Mouse (Mus musculus): ENCODE data around the gene Lamtor2.
"Not testable (repeated sequence)": the region's sequence is repeated elsewhere in the genome, so short reads cannot be mapped to it uniquely, and the experiment has no call there.

Gene Lamtor2
- long read RNA-seq, experiment 1, transcript Lamtor2-202 (4 exons, 568 nt): minor isoform, 7 of 105 reads
- long read RNA-seq, experiment 1, transcript Lamtor2-201 (4 exons, 668 nt): major isoform, 92 of 105 reads
- long read RNA-seq, experiment 1, partial matches to known transcripts: 1 of 105 reads
- long read RNA-seq, experiment 1, other reads (novel, unspliced or antisense): 2 of 105 reads
- long read RNA-seq, experiment 2, transcript Lamtor2-201 (4 exons, 668 nt): major isoform, 119 of 143 reads
- long read RNA-seq, experiment 2, transcript Lamtor2-203 (2 exons, 567 nt): minor isoform, 6 of 143 reads
- long read RNA-seq, experiment 2, transcript Lamtor2-202 (4 exons, 568 nt): minor isoform, 8 of 143 reads
- long read RNA-seq, experiment 2, partial matches to known transcripts: 2 of 143 reads
- long read RNA-seq, experiment 2, other reads (novel, unspliced or antisense): 8 of 143 reads

DNA sequence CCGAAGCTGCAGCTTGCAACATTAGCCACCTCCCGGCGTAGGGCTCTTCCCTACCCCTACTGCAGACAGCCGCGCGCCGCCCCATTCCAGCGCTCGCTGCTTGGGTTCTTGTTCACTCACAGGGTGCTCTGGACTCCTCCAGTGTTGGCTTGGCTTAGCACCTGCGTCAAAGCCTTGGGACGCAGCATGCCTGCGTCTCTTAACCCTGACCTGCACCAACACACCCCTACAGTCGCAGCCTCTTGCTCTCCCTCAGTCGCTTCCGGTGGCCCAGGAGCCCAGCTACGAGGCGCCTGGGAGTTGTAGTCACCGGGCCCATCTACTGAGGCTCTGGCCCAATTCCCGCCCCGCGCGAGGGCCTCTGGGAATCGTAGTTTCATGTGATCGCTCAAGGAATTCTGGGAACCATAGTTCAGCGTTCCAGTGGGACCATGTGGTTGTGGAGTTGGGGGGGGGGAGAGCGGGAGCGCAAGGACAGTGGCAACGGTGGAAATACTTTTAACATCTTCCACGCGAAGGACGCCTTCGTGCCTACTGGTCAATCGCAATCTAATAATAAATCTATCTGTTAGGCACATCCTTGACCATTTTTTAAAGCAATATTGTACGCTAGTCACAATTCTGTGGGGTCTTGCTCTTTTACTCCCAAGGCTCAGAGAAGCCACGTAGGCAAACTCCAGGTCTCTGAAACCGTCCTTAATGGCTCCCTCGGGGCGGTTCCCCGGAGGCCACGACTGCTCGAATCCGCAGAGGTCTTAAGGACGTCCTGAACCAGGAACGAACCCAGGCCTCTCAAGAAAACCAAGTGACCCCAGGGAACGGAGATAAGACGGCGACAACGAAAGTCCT, at the start of gene Lamtor2:
Lamtor2 (minus strand) TSS at position 399 of the 849 bp plus-strand sequence.
- intact Hi-C loops (cut with DNase I): no loop called here

DNA sequence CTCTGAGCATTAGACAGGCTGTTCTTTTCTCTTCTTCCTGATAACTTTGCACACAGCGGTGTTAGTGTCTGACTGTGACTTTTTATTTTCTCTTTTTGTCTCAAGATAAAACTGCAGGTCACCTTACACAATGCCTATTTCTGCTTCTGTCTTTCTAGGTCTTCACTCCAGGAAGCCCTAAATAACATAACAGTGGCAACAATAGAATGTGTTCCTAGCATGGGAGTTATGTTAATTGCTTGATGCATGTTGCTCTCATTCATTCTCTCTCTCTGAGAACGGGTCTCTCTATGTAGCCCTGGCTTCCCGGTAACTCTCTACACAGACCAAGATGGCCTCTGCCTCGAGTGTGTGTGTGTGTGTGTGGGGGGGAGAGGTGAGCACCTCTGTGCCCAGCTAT, 49.6 kb upstream of the Lamtor2 start:
- intact Hi-C loops (cut with DNase I): loop anchor here (5.0 kb wide), 1 partner anchor 60 kb away; no protein-coding TSS in a partner anchor

DNA sequence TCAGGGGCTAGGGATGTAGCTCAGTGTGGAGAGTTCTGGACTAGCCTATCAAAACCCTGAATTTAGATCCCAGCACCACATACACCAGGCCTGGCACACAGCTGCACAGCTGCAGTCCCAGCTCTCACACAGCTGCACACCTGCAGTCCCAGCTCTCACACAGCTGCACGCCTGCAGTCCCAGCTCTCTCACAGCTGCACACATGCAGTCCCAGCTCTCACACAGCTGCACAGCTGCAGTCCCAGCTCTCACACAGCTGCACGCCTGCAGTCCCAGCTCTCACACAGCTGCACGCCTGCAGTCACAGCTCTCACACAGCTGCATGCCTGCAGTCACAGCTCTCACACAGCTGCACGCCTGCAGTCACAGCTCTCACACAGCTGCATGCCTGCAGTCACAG, 43.7 kb upstream of the Lamtor2 start:
- intact Hi-C loops (cut with DNase I): loop anchor here (10.0 kb wide), 1 partner anchor 148 kb away; no protein-coding TSS in a partner anchor

DNA sequence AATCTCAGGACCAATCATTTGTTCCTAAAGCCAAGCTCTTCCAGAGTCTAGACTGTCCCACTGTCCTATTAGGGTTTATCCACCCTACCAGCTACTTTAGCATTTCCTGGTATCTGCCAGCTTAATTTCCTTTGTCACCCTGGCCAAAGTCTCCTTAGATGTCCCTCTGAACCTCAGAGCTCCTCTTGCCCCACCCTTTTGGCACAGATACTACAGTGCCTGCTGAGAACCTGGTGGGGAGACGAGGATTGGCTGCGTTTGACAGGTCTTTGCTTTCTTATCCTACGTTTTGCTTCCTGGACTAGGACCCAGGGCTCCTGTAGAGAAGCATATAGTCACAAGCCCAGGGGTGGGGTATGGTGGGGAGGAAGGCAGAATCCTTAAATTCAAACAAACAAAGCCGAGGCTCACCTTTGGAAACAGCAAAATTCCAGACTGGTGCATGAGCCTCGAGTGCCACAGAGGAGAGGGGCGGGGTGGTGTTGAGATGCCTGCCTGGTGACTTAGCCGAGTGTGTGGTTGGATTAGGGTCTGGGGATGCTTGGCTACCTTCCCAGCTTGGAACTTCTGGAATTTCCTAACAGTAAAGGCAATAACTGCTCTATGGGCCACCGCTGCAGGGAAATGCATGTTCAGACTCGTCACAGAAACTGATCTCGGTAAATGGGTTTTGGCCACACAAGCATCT, 41.2 kb upstream of the Lamtor2 start:
- intact Hi-C loops (cut with DNase I): loop anchor here (10.0 kb wide), 1 partner anchor 151 kb away; no protein-coding TSS in a partner anchor

DNA sequence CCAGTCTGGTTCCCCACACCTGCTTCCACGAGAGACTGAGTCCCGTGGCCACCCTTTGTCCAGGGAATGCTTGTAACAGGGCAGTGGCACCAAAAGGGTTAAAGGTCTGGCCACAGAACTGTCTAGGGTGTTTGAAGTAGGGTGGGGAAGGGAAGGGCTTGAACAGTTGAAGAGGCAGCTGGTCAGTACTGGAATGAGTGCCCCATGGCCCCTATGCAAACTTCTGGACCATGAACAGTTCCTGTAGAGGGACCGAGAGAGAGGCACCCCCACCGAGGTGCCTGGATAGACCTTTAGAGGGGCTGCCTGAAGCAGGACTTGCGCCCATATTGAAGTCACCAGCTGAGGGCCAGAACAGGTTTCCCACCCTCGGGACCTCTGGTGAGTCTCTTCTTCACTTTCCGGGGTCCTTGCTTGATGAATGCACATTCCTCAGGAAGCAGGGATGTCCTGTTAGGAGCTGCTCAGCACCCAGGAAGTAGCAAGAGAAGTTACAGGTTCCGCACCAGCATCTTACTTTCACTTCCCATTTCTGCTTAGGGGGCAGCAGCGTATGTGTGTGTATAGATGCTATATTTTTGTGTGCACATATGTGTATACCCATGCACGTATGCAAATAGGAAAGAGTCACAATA, 40.2 kb upstream of the Lamtor2 start:
- intact Hi-C loops (cut with DNase I): loop anchor here (10.0 kb wide), 1 partner anchor 152 kb away; no protein-coding TSS in a partner anchor

DNA sequence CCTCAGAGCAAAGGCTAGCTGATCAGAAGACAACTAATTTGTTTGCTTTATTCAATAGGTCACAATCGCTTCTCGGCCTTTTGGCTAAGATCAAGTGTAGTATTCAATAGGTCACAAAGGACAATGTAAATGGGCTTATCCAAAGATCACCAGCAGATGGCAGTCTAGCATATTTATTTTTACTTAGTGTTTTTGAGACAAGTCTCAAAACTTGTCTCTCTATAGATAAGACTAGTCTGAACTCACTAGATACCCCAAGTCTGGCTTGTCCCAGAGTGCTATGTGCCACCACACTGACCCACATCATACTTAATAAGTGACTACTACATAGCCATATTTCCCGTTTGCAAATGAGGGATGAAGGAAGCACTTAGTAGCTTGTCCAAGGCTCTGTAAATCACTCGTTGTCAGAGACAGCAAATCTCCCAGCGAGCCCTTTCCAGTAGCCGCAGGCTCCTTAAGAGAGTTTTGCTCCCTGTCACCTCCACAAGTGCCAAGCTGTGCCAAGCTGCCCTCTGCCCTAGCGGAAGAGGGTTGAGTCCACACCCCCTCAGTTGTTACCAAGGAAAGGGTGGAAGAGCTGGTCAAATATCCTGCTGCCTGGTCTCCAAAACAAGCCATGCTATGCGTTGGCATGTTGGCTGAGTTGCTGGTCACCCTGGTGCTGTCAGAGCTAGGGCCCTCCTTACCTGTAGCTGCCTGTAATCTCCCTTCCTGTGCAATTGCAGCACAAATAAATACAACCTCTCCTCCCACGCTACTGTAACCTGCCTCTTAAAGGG, 39.3 kb upstream of the Lamtor2 start:
- intact Hi-C loops (cut with DNase I): loop anchor here (10.0 kb wide), 1 partner anchor 153 kb away; no protein-coding TSS in a partner anchor

DNA sequence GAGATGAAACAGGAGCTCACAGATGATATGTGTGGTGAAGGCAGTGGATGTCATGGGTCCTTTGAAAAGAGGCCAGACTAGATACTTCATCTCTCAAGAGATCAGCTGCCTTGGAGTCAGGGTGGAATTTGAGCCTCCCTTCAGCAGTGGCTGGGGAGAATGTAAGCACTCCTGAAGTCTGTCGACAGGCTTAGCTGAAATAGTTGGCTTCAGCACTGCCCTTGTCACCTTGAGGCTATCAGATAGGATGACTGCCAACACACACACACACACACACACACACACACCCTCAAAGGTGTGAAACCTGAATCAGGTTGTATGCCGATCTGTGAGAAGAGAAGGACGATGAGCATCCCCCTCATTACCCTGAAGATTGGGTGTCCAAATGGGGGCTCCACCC, 38.2 kb upstream of the Lamtor2 start:
- intact Hi-C loops (cut with DNase I): loop anchor here (10.0 kb wide), 1 partner anchor 154 kb away; no protein-coding TSS in a partner anchor

DNA sequence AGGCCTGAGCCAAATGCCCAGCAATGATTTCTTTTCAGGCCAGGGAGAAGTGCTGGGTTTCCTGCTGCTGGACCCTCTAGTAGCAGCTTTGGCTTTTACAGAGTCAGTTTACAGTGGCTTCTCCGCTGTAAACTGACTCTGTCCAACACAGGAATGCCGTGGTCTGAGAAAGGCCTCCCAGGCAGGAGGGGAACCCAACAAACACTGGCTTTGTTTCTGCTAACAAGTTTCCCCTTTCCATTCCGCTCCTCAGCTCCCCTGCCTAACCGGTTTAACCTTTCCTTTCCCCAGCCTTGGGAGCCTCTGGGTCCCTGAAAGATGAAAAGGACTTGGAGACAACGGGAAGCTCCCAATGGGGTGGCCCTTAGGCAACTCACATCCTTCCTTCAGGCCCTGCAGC, 37.4 kb upstream of the Lamtor2 start:
- intact Hi-C loops (cut with DNase I): loop anchor here (10.0 kb wide), 1 partner anchor 155 kb away; no protein-coding TSS in a partner anchor

DNA sequence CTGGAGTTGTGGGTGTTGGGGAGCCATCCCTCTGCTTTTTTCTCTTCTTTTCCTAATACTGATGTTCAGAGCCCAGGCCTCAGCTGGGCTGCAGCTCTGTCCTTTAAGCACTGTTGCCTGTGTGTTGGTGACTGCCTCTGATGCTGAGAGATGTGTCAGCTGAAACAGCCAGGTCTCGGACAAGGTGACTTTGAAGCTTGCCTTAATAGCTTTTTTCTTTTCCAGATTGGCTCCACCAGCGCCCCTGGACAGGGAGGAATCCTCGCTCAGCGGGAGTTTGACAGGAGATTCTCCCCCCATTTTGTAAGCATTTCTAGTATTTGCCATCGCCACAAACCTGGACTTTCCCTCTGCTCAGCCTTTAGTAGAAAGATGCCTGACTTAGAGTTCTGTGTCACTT, 33.8 kb upstream of the Lamtor2 start:
- intact Hi-C loops (cut with DNase I): no loop called here

DNA sequence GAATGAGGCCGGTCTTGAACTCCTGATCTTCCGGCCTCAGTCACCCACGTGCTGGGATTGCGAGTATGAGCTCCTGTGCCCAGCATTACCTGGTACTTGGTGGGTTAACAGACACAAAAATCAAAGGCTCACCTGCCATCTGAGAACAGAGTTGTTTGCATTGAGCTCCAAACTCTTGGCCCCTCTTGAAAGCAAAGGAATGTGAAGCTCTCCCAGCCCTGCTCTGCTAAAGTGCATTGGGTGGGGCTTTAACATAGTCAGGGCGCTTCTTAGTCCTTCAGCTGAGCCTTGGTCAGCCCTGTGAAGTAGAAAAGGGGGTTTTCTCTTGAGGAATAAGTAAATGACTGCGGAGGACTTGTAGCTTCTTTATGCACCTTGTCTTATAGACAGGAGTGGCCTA, 32.9 kb upstream of the Lamtor2 start:
- intact Hi-C loops (cut with DNase I): no loop called here

DNA sequence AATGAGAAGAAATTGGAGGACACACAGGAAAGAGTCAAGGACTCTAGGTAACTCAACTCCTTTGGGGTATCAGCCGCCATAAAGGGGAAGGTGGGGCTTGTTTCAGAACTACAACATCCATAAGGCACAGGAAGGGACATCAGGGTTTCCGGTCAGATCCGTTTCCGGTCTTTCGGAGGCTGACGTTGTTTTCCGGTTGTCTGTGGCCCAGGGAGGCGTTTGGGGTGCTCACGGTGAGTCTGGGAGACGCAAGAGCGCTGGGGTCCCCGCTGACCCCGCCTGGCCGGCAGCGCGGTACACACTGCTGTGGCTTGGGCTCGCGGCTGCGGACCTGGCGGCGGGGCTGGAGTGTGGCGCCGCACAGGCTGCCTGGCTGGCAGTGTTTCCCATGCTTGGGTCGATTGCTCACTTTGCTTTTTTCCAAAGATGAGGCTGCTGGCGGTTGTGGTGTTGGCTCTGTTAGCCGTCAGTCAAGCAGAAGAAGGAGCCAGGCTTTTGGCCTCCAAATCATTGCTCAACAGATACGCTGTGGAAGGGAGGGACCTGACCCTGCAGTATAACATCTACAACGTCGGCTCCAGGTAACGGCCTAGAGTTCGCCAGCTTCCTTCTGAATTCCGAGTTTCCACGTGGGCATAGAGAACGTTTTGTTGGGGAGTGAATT, 26.7 kb upstream of the Lamtor2 start:
- intact Hi-C loops (cut with DNase I): no loop called here

DNA sequence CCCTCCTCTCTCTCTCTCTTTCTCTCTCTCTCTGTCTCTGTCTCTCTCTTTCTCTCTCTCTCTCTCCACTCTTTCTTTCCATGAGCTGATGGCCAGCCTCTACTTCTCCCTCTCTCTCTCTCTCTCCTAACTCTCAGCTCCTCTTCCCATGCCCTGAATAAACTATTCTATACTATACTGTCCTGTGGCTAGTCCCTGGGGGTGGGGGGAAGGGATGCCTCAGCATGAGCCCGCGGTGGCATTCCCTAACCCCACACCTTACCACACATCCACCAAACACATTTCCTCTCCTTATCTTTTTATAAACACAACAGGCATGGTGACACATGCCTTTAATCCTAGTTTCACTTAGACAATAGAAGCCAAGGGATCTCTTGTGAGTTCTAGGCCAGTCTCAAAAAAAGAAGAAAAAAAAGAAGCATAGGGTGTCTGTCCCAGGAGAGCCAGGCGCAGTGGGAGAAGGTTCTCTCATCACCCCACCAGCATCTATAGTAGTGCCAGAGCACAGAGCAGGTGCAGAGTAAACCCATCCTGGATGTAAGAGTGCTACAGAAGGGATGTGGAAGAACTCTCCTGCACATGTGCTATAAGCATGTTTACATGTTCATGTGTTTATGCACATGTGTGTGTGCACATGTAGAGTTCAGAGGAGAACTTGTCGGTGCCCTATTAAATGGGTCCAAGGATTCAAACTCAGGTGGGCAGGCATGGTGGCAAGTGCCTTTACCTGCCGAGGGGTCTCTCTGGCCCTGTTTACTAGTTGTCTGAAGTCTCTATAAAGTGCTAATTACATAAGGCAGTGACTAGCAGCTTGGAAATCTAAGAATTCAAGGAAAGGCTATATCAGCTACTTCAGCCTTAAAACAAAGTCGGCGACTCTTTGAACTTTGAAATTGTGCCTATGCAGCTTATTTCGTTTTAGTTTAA, 25.9 kb upstream of the Lamtor2 start:
- intact Hi-C loops (cut with DNase I): no loop called here

DNA sequence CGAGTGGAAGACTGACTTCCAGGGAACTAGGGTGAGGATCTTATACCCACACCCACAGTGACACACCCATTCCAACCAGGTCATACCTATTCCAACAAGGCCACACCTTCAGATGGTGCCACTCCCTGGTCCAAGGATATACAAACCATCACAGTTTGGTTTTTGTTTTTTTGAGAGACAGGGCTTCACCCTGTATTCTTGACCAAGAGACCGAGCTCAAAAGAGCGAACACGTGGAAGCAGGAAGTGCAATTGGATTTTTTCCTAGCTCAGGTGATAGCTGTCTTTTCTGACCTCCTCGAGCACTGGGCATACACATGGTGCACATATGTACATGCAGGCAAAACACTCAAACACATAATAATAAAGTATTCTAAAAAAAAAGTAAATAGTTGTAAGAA, 25.0 kb upstream of the Lamtor2 start:
- intact Hi-C loops (cut with DNase I): not testable (repeated sequence)

DNA sequence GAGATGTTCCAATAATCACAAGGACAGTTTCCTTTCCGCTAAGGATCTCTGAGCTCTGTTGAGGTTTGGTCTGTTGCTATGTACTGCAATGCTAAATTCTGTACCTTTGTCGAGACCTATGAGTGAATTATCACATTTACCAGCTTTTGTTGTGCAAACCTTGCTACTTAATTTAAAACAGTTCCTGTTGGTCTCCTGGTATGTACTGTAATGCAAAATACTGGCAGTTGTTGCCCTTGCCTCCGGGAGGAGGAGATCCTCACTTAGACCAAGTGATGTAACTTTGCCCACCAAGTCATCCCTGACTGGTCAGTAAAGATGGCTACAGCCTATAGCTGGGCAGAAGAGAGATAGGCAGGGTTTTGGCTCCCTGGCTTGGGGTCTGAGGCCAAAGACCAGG, 22.7 kb upstream of the Lamtor2 start, which contains the start of gene Ssr2:
Ssr2 (plus strand) TSS at position 337 of the 400 bp plus-strand sequence.
- intact Hi-C loops (cut with DNase I): no loop called here

DNA sequence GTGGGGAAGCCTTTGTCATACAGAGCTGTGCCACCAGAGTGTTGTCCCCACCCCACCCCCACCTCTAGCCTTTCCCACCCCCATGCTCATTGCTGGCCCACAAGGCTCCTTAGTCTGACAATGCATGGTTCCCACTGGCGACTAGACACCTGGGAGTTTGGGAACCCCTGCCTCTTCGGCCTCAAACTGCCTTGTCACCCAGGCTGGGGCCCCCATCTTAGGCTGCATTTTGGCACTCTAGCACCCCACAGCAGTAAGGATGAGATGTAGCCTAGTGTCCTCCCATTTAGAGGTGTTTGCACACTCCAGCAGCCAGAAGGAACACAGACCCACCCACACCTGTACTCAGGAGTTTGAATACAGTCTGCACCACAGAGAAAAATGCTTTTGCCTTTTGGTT, 20.9 kb upstream of the Lamtor2 start:
- intact Hi-C loops (cut with DNase I): no loop called here

DNA sequence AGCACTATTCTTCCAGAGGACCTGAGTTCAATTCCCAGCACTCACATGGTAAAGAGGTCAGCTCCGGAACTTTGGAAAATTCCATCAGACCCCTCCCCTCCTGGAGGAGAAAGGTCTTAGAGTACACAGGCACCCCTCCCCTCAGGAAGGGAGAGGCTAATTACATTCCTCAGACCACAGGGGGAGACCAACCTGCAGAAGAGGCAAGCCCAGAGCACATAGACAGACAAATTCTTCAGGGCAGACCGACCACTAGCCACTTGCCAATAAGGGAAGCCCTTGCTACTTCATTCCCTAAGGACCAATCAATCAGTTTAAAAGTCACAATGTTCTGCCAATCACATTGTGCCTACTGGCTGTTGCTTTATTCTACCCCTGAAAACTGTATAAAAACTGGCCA, 20.0 kb upstream of the Lamtor2 start:
- intact Hi-C loops (cut with DNase I): no loop called here

DNA sequence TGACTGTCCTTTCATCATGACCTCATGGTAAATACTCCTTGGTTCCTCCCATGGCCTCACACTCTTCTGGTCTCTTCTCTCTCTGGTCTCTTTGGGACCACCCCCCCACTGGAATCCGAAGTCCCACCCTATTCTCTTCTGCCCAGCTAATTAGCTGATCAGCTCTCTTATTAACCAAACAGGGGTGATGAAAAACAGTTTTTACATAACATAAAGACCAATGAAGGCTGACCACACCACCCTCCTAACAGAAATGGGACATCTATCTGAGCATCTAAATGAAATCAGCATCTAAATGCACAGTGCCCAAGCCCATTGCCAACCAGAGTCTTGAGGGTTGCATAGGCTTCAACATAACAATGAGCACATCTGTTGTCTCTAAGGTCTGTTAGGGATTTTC, 19.0 kb upstream of the Lamtor2 start:
- intact Hi-C loops (cut with DNase I): no loop called here

DNA sequence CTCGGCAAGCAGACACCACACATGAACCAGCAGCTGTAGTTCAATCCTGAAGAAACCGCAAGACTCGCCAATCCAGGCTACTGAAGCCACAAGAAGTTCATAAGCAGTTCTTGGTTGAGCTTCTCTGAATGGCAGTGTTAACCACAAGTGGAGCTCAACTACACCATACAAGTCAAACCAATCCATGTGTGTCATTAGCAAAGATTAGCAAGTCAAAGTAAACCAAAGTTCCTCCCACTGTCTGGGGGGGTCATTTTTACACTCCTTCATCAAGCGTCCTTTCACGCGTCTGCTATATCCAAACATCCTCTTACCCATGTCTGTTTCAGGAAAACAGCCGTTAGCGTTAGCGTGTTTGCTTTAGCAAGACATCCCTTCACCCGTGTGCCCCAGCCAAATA, 17.5 kb upstream of the Lamtor2 start:
- intact Hi-C loops (cut with DNase I): no loop called here

Measured in adrenal gland (tissue).